Mouse (Mus musculus) midbrain, embryonic 11.5 days (tissue): ENCODE data around the gene Tmem132d. TPM values are rescaled to one million over a fixed set of nuclear protein-coding genes. Genes with fewer than 3 reads are reported as not detected.

Source experiments
- ATAC-seq: fragments of 200-750 bp; cut with Nextera tagmentation; 2 replicates; pipeline ENCODE4 v1.8.0; 2017; ENCODE audit warnings: moderate TSS enrichment, moderate library complexity; ENCODE audit not compliant: low FRiP score
- DNase-seq: peaks from one replicate; pipeline ENCODE4 v3.0.0; 2015; ENCODE audit warnings: low spot score; ENCODE audit errors: missing footprints
- H3K27ac ChIP-seq: fragments of 300-500 bp; sonication (generic); 2 replicates; pipeline ENCODE4 v1.5.1; 2014; ENCODE audit warnings: low read depth, low read length
- H3K27me3 ChIP-seq: fragments of 300-500 bp; sonication (generic); 2 replicates; pipeline ENCODE4 v1.6.1; 2014; ENCODE audit warnings: mild to moderate bottlenecking, low read length, moderate library complexity, mixed read lengths; ENCODE audit not compliant: control insufficient read depth, insufficient read depth
- H3K36me3 ChIP-seq: fragments of 300-500 bp; sonication (generic); 2 replicates; pipeline ENCODE4 v1.6.1; 2014; ENCODE audit warnings: mild to moderate bottlenecking, low read length, moderate library complexity, mixed read lengths; ENCODE audit not compliant: control insufficient read depth, insufficient read depth
- H3K4me1 ChIP-seq: fragments of 300-500 bp; sonication (generic); 2 replicates; pipeline ENCODE4 v1.6.1; 2014; ENCODE audit warnings: low read length; ENCODE audit not compliant: control insufficient read depth, insufficient read depth
- H3K4me2 ChIP-seq: fragments of 300-500 bp; sonication (generic); 2 replicates; pipeline ENCODE4 v1.6.1; 2014; ENCODE audit warnings: mild to moderate bottlenecking, moderate library complexity
- H3K4me3 ChIP-seq: fragments of 300-500 bp; sonication (generic); 2 replicates; pipeline ENCODE4 v1.5.1; 2014; ENCODE audit warnings: low read depth, low read length
- H3K9ac ChIP-seq: fragments of 300-500 bp; sonication (generic); 2 replicates; pipeline ENCODE4 v1.6.1; 2014; ENCODE audit warnings: low read length
- H3K9me3 ChIP-seq: fragments of 300-500 bp; sonication (generic); 2 replicates; pipeline ENCODE4 v1.6.1; 2016; ENCODE audit warnings: low read length; ENCODE audit not compliant: control insufficient read depth
- WGBS: fragments of 180-500 bp; shearing (Covaris S2); extraction: QIAGEN DNeasy Blood & Tissue Kit; methylation state at CpG from one replicate; pipeline ENCODE4 v1.1.7; 2014; 5-methylcytosine and 5-hydroxymethylcytosine counted together
- polyA plus RNA-seq: library from polyadenylated mRNA; unstranded; fragments of >200 nt; fragmentation: Nextera tagmentation; extraction: Ambion mirVana; gene quantifications from 2 replicates; pipeline ENCODE4 v1.2.1, GENCODE M21; 2014

Tmem132d gene
- polyA plus RNA-seq, 1 experiment from 2014 or later, result 0.36 TPM

DNA sequence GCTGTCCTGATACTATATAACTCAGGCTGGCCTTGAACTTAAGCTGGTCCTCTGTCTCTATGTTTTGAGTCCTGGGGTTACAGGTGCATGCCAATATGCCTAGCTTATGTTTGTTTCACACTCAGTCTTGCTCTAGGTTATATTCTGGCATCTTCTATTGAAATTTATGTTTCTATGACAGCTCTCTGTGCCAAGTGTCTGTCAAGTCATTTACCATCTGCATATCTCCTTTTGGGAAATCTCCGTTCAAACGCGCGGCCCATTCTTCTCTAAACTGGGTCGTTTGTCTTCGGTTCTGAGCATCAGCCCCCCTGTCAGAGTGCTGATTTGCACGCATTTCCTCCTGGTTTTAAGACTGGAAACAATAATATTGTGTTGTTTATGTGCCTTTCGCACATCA, 319.8 kb downstream of the Tmem132d start:
- ATAC-seq (no peak), DNase-seq (no peak)
- H3K4me2 ChIP-seq, result no peak overlapping the region
- no peaks in the 10 kb centered on the region; the same call in 1 of the 2 replicates for H3K9me3 ChIP-seq
- 89% methylated on average over 8 of the region's 8 CpGs for WGBS
- H3K27me3 ChIP-seq, result no peaks in the 10 kb centered on the region
- H3K4me1 ChIP-seq, result no peaks in the 10 kb centered on the region
- no peak overlapping the region for H3K27ac ChIP-seq
- no peaks in the 10 kb centered on the region for H3K36me3 ChIP-seq
- no peak overlapping the region for H3K9ac ChIP-seq
- no peak overlapping the region for H3K4me3 ChIP-seq

DNA sequence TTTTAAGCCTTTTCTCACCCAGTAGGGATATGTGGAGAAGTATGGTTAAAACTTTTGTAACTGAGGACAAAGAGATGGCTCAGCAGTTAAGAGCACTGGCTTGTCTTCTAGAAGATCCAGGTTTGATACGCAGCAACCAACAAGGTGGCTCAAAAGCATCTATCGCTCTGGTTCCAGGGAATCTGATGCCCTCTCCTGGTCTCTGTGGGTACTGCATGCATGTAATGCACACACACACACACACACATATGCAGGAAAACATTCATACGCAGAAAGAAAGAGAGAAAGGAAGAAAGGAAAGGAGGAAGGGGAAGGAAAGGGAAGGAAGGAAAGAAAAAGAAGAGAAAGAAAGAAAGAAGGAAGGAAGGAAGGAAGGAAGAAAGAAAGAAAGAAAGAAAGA, 320.4 kb downstream of the Tmem132d start:
- Histone ChIP-seq H3K4me1 (no peaks in the 10 kb centered on the region), H3K9ac (no peak overlapping the region), H3K27me3 (no peaks in the 10 kb centered on the region), H3K9me3 (no peaks in the 10 kb centered on the region; the same call in 1 of the 2 replicates), H3K4me3 (no peak overlapping the region), H3K4me2 (no peak overlapping the region), H3K27ac (no peak overlapping the region), H3K36me3 (no peaks in the 10 kb centered on the region)
- ATAC-seq, result no peak
- no peak for DNase-seq
- WGBS, result 90% methylated on average over 3 of the region's 3 CpGs

DNA sequence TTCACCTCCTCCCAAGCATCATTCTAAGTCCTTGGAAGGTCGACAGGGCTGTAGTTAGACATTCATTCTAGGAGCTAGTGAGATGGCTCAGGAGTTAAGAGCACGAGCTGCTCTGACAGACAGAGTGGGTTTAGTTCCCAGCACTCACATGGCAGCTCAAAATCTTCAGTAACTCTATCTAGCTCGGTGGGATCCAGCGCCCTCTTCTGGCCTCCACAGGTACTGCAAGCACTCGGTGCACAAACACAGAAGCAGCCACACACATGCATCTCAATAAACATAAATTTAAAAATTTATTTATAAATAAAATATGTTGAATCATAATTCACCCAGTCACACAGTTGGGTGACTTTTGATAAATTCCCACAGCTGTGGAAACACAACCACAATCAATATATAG, 321.2 kb downstream of the Tmem132d start:
- H3K27ac ChIP-seq, result no peak overlapping the region
- no peak overlapping the region for H3K4me3 ChIP-seq
- H3K27me3 ChIP-seq, result no peaks in the 10 kb centered on the region
- ATAC-seq, result no peak
- H3K4me2 ChIP-seq, result no peak overlapping the region
- DNase-seq, result no peak
- WGBS, result 75% methylated on average over 5 of the region's 5 CpGs
- H3K9ac ChIP-seq, result no peak overlapping the region
- H3K4me1 ChIP-seq, result no peaks in the 10 kb centered on the region
- H3K9me3 ChIP-seq, result no peaks in the 10 kb centered on the region; the same call in 1 of the 2 replicates
- no peaks in the 10 kb centered on the region for H3K36me3 ChIP-seq

GRCm38 (mm10) chr5:128102556-128102955, 330.3 kb downstream of the Tmem132d start:
- Histone ChIP-seq H3K9me3 (no peaks in the 10 kb centered on the region; the same call in 1 of the 2 replicates), H3K4me1 (no peaks in the 10 kb centered on the region), H3K27ac (no peak overlapping the region), H3K4me3 (no peak overlapping the region), H3K36me3 (no peaks in the 10 kb centered on the region), H3K9ac (no peak overlapping the region), H3K27me3 (no peaks in the 10 kb centered on the region), H3K4me2 (no peak overlapping the region)
- no peak for ATAC-seq
- no peak for DNase-seq
- WGBS, result 78% methylated on average over 8 of the region's 8 CpGs

GRCm38 (mm10) chr5:128100331-128100730, 332.5 kb downstream of the Tmem132d start:
- Histone ChIP-seq H3K9ac (no peak overlapping the region), H3K36me3 (no peaks in the 10 kb centered on the region), H3K4me1 (no peaks in the 10 kb centered on the region), H3K4me3 (no peak overlapping the region), H3K4me2 (no peak overlapping the region), H3K27ac (no peak overlapping the region), H3K9me3 (no peaks in the 10 kb centered on the region; the same call in 1 of the 2 replicates), H3K27me3 (no peaks in the 10 kb centered on the region)
- DNase-seq, result no peak
- no peak for ATAC-seq
- 77% methylated on average over 5 of the region's 5 CpGs for WGBS

DNA sequence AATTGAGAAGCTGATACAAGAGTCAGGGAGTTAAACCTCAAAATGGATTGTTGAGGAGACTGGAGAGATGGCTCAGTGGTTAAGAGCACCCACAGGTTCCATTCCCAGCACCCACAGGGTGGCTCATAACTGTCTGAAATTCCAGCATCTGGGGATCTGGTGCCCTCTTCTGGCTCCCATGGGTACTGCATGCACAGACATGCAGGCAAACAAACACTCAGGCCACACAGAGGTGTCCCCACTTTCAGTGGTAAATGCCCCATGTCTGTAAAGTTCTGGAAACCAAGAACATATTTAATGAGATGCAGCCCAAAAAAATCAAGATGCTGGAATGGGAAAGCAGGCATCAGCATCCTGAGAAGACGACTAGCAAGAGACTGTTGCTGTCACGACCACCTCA, 333.4 kb downstream of the Tmem132d start:
- no peak overlapping the region for H3K27ac ChIP-seq
- 88% methylated on average over 2 of the region's 2 CpGs for WGBS
- no peaks in the 10 kb centered on the region for H3K4me1 ChIP-seq
- no peak overlapping the region for H3K4me2 ChIP-seq
- H3K36me3 ChIP-seq, result no peaks in the 10 kb centered on the region
- DNase-seq, result no peak
- H3K4me3 ChIP-seq, result no peak overlapping the region
- H3K27me3 ChIP-seq, result no peaks in the 10 kb centered on the region
- ATAC-seq, result no peak
- H3K9me3 ChIP-seq, result no peaks in the 10 kb centered on the region; the same call in 1 of the 2 replicates
- no peak overlapping the region for H3K9ac ChIP-seq

DNA sequence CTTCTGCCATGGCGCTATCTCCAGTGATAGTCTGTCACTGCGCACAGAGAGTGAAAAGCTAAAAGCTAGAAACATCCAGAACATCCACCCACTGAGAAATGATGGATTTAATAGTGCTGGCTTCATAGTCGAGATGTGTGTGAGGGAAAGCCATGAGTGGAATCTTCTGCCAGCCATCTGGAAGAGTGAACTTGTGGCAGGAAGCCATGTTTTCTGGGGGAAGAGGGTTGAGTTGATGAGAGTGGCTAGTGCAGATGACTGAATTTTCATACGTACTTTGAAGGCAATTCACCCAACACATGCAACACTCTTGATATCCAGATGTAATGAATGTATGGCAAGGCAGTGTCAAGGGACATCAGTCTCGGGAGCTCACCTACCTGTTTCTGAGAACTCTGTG, 342.3 kb downstream of the Tmem132d start:
- H3K36me3 ChIP-seq, result no peaks in the 10 kb centered on the region
- no peak overlapping the region for H3K27ac ChIP-seq
- DNase-seq, result no peak
- no peaks in the 10 kb centered on the region for H3K9me3 ChIP-seq
- no peak overlapping the region for H3K4me3 ChIP-seq
- WGBS, result 81% methylated on average over 5 of the region's 5 CpGs
- no peaks in the 10 kb centered on the region for H3K4me1 ChIP-seq
- no peak overlapping the region for H3K9ac ChIP-seq
- H3K4me2 ChIP-seq, result no peak overlapping the region
- no peaks in the 10 kb centered on the region for H3K27me3 ChIP-seq
- no peak for ATAC-seq

- ATAC-seq, result no peak
- Histone ChIP-seq H3K27ac (no peak overlapping the region), H3K9me3 (no peaks in the 10 kb centered on the region), H3K4me1 (no peaks in the 10 kb centered on the region), H3K4me3 (no peak overlapping the region), H3K4me2 (no peak overlapping the region), H3K36me3 (no peaks in the 10 kb centered on the region), H3K27me3 (no peaks in the 10 kb centered on the region), H3K9ac (no peak overlapping the region)
- 86% methylated on average over 5 of the region's 5 CpGs for WGBS
- no peak for DNase-seq
These were observed 357.4 kb downstream of the Tmem132d start for GRCm38 (mm10) chr5:128075456-128075855.

DNA sequence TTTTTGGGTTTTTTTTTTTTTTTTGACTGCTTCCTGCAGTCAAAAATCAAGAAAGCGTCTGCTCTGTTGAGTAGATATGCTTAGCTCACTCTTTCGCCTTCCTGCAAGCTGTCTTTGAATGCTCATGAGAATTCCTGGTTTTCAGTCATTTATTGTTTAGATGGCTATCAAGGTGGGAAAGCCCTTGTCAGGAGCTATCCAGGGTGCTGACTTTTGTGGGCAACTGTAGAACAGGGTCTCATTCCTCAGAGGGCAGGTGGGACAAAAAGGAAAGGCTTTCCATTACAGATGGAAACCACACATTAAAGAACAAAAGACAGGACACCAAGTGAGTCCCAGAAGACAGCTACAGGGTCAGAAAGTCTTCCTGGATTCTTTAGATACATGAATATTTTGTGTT, 360.3 kb downstream of the Tmem132d start:
- no peak overlapping the region for H3K4me3 ChIP-seq
- no peak overlapping the region for H3K27ac ChIP-seq
- no peak overlapping the region for H3K4me2 ChIP-seq
- H3K9me3 ChIP-seq, result no peaks in the 10 kb centered on the region
- H3K36me3 ChIP-seq, result no peaks in the 10 kb centered on the region
- DNase-seq, result no peak
- no peaks in the 10 kb centered on the region for H3K27me3 ChIP-seq
- 81% methylated on average over 2 of the region's 2 CpGs for WGBS
- no peak for ATAC-seq
- H3K4me1 ChIP-seq, result no peaks in the 10 kb centered on the region
- H3K9ac ChIP-seq, result no peak overlapping the region

DNA sequence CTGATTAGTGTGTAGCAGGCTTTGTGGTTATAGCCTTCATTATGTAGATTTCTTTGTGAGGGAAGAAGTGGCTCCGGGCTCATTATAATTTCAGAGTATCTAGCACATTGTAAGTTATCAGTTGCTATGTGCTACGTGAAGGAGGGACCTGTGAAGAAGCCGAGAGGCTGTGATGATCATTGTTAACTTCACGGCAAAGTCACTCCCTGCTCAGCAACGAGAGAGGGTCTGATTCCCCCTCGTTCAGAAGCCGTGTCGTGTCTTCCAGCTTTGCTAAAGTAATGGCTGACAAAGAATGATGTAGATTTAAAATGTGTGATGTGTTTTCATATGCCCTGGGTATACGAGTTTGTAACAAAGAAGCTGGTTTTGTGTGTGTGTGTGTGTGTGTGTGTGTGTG, 391.1 kb downstream of the Tmem132d start:
- Histone ChIP-seq H3K27me3 (no peaks in the 10 kb centered on the region), H3K9ac (no peak overlapping the region), H3K4me3 (no peak overlapping the region), H3K36me3 (no peaks in the 10 kb centered on the region), H3K9me3 (no peaks in the 10 kb centered on the region), H3K27ac (no peak overlapping the region), H3K4me1 (no peaks in the 10 kb centered on the region), H3K4me2 (no peak overlapping the region)
- DNase-seq (no peak), ATAC-seq (no peak)
- WGBS, result 84% methylated on average over 9 of the region's 9 CpGs
